Mouse (Mus musculus) cerebellum, adult 9-11 months (tissue): Measurements from ENCODE around the gene Retreg1.
A peak's percentile ranks its signal among the peaks of the same experiment; 100 is the strongest.
"Not testable (repeated sequence)": the region's sequence is repeated elsewhere in the genome, so short reads cannot be mapped to it uniquely, and the experiment has no call there.

Experiments
- DNase-seq: peaks from one replicate; pipeline ENCODE4 v3.0.0; 2022

The Retreg1 gene

DNA sequence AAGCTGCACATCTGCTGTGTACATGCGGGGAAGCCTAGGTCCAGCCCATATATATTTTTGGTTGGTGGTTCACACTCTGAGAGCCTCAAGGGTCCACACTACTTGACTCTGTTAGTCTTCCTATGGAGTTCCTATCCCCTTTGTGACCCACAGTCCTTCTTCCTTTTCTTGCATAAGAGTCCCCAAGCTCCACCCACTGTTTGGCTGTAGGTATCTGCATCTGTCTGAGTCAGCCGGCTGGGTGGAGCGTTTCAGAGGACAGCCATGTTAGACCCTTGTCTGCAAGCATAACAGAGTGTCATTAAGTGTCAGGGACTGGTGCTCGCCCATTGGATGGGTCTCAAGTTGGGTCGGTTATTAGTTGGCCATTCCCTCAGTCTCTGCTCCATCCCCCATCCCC is 107.6 kb downstream of the Retreg1 start:
- no peak for DNase-seq

GRCm38 (mm10) chr15:25951037-25951436 is 108.1 kb downstream of the Retreg1 start:
- DNase-seq, result no peak

- DNase-seq, result no peak
Observed at GRCm38 (mm10) chr15:25956001-25956400, 113.0 kb downstream of the Retreg1 start.

- no peak for DNase-seq
Observed at GRCm38 (mm10) chr15:25956422-25957117, 113.6 kb downstream of the Retreg1 start.

DNA sequence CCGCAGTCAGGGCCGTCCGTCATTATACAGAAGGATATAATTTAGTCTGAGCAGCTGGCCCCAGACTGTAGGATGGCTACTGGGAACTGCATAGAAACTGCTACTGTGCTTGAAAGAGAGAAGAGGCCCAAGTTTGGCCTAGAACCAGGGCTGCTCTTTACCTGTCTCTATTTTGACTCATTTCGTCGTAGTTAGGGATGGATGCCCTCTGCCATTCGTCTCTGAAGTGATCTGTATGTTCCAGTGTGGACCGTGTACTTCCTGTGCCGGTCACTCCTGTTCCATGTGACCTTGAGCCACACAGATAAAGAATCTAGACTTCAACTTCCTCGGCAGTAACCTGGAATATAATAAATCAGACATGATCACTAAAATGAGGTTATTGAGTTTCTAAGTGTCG is 114.7 kb downstream of the Retreg1 start:
- no peak for DNase-seq

- DNase-seq, result no peak
Observed at GRCm38 (mm10) chr15:25959375-25959774, 116.4 kb downstream of the Retreg1 start.

GRCm38 (mm10) chr15:25960231-25960630 is 117.3 kb downstream of the Retreg1 start:
- no peak for DNase-seq

GRCm38 (mm10) chr15:25966220-25966774 is 123.3 kb downstream of the Retreg1 start:
- DNase-seq, result no peak

- no peak for DNase-seq
Observed at GRCm38 (mm10) chr15:25971596-25971995, 128.6 kb downstream of the Retreg1 start.

DNA sequence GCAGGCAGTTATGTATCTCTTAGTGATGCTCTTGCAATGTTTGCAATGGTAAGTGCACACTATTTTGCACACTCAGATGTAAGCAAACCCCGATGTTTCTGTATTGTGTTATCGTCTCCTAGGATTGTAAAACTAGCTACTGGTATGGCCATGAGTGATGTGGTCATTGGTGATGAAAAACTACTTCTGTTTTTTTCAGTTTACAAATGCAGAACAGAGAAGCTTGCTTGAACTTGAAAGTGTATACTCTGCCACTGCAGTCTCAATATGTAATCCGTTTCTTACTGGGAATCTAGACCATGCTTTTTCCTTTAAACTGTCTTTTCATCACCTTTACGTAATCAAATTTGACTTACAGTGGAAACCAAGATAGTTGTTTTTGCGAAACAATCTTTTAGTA is 129.8 kb downstream of the Retreg1 start:
- no peak for DNase-seq

DNA sequence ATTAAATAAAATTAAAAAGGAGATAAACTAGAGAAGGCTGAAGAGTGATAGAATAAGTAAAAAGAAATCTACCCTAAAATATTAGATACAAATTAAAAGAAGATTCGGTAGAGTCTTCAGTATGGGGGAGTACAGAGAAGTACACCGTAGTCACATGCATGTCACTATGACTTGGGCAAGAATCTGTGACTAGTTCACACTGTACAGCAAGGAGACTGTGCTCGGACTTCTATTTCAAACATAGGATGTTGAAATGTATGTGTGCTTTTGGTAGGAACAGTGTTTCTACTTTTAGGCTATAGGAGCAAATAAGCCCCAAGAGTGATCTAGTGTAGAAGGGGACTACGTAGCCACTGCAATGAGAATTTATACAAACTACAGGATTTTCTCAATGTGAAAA is 131.4 kb downstream of the Retreg1 start:
- no peak for DNase-seq

- no peak for DNase-seq
Observed at GRCm38 (mm10) chr15:25975810-25976209, 132.8 kb downstream of the Retreg1 start.

DNA sequence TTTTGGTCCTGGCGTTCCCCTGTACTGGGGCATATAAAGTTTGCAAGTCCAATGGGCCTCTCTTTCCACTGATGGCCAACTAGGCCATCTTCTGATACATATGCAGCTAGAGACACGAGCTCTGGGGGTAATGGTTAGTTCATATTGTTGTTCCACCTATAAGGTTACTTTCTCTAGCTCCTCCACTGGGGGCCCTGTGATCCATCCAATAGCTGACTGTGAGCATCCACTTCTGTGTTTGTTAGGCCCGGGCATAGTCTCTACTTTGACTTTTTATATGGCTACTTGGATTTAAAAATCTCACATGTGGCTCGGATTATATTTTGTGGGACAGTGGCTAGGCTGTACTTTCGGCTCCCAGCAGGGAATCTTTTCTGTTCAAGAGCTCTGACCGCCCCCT is 140.6 kb downstream of the Retreg1 start:
- not testable (repeated sequence) for DNase-seq

GRCm38 (mm10) chr15:25984067-25984733 is 141.2 kb downstream of the Retreg1 start, which contains the start of gene Zfp622:
Gene Zfp622, plus strand, starts transcription at chr15:25984366.
- peak; percentile 97 for DNase-seq

GRCm38 (mm10) chr15:25984734-25985492 is 141.9 kb downstream of the Retreg1 start:
- peak; percentile 41 for DNase-seq

DNA sequence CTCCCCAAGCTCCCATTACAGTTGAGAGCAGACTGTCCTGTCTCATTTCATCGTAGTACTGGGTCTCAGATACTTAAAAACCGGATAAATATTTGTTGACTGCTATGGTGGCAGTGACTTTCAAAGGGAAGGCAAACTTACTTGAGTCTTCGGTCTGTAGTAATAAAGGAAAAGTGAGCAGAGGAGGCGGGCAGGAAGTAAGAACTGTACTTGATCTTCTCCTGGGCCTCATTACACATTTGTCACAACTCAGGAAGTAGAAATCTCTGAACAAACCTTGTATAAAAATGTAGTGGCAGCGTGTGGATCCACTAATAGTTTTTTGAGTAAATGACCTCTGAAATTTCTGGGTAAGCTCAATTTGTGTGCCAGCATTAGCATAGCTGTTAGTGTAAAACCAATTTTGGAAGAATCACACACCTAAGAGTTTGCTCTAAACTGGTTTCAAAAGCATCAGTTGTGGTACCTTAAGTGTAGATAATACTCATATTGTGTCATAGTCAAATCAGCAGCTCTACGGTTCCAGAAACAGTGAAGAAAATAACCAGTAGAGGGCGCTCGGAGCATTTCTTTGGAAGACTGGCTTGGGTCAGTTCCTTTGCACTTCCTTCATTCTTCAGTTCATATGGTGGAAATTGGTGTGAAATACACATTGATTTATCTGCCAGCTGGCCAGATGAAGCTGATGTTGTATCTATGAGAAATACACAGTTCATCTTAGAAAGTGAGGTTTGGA is 150.2 kb downstream of the Retreg1 start:
- peak; percentile 30 for DNase-seq

DNA sequence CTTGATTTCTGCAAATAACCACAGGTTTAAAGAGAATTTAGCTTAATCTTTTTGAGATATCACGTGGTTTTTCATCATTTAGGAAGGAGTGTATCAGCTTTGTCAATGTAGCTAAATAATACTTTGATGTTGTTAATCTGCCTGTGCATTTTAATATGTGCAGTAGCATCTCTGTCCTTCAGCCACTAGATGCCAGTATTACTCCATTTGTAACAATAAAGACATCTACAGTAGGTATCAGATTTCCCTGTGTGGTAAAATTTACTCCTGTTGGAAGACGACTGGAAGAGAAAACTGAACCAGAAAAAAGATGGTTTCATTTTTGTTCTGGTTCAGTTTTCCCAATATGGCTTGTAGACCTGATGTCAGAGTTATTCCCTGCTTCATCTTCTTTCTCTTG is 152.5 kb downstream of the Retreg1 start:
- DNase-seq, result no peak

DNA sequence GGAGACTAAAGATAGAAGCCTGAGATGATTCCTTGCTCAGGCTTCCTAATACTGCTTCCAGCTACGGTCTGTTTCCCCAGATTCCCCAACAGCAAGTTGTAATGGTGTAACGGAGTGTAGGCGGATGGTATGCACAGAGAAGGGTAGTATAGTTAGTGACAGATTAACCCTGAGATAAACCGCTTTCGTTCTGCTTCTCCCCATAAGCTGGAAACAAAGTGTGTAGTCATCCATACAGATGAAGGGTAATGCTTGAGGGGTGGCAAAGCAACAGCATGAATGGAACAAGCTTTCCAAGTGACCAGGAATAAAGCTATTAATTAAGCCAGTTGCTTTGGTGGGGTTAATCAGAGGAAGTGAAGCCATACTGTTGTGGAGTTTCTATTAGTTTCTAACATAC is 156.6 kb downstream of the Retreg1 start:
- DNase-seq, result not testable (repeated sequence)

GRCm38 (mm10) chr15:26008621-26009020 is 165.6 kb downstream of the Retreg1 start:
- no peak for DNase-seq

DNA sequence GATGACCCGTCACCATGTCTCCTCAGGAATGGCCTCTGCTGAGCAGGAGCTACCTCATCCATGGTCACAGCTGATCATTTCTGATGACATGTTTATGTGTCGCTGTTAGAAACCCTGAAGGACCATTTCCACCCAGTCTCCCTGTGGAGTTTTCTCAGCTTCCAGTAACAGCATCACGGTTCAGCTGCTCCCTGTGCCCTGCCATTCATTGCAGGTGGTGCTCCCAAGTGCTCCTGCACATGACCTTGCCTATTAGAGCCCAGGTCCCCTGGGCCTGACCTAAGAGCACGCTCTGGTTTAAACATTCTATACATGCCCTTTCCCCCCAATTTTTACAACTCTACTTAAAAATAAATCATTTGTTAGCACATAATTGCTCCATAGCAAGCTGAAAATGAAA is 169.9 kb downstream of the Retreg1 start:
- no peak for DNase-seq

DNA sequence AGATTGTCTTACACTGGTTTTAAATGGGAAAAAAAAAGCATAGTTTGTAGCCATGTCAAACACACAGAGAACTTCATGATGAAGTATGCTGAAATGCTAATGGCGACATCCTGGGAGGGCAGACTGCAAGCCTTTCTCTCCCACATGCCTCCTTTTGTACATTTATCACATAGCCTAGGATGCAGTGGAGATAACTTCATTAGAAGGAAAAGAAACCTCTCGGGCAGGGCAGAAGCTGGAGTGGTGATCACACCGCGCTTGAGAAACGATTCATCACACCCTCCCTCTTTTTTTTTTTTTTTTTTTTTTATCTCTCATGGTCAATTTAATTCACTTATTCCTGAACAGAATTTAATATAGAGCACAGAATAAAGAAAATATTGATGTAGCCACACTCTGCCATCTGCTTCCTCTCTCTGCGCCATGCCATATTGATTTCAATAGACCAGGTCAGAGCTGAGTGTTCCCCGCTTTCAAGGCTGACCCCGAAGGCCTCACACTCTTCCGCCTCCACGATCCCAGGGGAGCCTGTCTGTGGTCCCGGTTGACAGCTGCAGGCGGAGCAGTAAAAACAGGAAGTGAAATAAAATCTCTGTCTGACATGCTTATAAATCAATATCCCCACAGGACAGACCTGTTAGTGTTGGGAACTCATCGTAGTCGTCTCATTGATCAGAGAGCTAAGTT is 173.1 kb downstream of the Retreg1 start:
- DNase-seq, result no peak

- DNase-seq, result no peak
Observed at GRCm38 (mm10) chr15:26021721-26022120, 178.7 kb downstream of the Retreg1 start.
